Mouse (Mus musculus) c-Kit-negative CD71-positive TER-119-positive erythroid progenitor cells, embryonic 14.5 days (primary cell): Measurements from ENCODE around the gene Spata20.

Source experiments
- DNase-seq: peaks from one replicate; pipeline ENCODE4 v3.0.0-alpha.2; 2013; ENCODE audit warnings: low read depth, low spot score

The Spata20 gene

DNA sequence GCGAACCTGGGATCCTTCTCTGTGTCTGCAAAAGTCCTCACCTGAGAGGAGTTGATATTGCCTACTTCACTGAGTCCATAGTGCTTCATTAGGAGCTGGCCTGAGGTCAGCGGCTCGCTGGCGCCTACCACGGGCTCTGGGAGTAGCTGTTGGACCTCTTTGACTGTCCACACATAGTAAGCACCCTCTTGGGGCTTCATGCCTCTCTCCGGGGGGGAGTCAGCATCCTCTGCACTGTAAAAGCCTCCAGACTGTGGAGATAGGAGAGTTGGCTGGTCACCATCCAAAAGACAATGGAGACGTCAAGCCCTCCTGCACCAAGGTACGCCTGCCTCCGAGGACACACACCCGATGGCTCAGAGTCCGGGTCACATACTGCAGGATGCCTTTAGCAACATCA is 3.2 kb downstream of the Spata20 start:
- no peak for DNase-seq

DNA sequence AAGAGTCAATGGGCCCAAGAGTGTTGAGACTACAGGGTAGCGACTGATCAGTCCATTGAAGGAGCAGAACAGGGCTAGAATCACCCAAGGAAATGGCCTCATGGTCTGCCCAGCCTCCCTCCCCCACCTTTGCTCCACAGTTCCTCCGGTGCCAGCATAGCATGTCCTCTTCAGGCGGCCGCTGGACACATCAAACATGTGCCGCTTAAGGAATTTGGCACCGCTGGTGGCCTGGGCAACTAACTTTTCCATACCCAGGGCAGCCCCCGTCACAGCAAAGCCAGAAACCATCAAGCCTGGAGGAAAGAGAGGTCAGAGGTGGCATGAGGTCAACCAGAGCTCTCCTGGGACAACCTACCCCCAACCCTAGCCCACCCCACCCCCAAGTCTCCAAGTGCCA is 4.0 kb downstream of the Spata20 start:
- no peak for DNase-seq

DNA sequence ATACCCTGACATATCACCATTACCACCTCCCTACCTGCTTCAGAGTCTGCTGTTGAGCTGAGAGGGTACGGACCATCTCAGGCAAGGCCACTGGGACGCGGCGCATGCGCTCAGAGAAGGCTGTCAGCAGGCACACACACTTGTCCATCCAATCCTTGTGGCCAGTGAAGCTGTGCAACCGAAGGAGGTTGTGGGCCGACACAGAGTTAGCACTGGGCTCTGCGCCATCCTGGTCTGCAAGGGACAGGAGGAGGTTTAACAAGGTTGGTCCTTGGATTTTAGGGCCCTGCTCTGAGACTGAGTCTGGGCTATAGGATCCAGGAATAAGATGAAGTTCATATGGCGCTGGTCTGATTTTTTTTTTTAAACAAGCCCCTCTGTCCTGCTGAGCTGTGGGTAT is 5.6 kb downstream of the Spata20 start:
- no peak for DNase-seq

DNA sequence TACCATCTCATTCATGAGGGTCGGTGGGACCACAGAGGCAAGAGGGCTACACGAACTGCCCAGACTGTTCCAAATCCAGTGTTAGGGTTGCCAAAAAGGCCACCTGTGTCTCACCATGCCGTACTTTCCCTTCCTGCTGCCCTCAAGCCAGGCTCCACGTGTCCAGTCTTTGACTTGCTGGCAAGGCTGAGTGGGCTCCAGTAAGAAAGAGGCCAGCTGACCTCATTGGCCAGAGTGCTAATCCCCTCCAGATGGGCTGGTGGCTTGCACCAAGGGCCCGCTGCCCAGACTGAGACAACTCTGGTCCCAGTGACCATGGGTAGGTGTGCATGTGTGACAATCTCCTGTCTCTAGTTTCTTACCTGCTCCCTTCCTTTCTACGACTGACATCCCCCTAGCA is 8.3 kb downstream of the Spata20 start:
- no peak for DNase-seq

DNA sequence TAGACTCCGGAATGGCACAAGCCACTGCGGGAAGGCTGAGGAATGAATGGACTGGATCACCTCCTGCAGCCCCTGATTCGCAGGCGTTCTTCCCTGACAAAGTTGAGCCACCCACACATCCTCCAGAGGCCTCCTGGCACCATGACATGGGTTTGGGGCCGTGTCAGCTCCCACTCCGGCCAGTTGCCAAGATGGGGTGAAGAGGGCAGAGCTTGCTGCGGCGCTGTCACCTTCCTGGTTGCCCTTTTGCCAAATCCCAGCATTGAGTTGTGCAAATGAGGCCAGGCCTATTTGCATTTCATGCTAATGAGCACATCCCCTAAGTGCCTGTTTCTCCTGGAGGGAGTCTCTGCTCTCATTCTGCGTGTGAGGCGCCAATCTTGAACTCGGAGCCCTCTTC is 10.3 kb downstream of the Spata20 start:
- no peak for DNase-seq

DNA sequence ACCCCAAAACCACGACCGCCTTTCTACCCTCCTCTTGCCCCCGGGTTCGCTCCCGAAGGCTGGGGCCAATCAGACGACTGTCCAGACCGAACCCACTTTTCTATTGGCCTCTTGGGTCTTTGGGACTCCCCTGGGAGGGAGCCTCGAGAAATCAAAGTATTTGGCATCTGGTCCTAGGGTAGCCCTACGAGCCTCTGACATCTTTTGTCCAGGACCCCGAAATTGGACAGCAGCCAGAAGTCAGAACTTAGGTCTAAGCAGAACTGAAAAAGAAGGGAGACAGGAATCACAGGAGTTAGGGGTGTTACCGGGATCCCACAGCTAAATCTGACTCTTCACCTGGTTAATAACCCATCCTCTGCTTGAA is 11.5 kb downstream of the Spata20 start:
- no peak for DNase-seq

DNA sequence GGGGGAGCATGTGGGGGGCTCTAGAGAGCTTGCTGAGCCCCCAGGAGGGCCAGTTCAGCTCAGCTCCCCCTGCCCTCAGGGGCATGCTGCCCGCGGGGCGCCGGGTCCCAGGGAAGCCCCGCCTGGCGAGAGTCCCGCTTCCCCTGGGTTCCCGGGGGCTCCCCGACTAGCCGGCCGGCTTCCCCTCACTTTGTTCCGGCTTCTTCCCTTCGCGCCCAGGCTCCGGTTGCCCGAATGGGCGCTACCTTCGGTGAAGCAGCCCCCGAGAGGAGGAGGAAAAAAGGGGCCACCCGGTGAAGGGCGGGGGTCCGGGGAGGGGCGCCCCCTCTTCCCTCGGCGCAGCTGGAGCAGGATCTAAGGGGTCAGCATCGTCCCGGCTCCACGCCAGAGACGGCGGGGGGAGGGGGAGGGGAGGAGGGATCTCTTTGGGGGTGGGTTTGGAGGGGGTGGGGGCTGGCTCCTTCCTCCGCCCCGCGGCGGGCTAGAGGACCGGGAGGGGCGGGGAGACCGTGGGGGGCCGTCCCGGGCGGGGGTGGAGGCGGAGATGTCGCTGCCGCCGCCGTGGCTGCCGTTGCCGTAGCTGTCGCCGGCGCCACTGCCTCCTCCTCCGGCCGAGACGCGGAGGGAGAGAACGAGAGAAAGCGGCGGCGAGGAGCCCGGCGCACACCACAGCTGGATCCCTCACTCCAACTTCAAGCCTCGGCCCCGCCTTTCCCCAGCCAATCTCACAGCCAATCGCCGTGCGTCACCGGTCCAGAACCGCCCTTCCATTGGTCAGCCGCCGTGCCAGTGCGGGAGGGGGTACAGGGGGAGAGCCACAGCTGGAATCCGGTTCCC is 12.1 kb downstream of the Spata20 start, which contains the start of gene Cacna1g:
Gene Cacna1g, minus strand, starts transcription at position 492 of the 837 bp plus-strand sequence.
- no peak for DNase-seq

DNA sequence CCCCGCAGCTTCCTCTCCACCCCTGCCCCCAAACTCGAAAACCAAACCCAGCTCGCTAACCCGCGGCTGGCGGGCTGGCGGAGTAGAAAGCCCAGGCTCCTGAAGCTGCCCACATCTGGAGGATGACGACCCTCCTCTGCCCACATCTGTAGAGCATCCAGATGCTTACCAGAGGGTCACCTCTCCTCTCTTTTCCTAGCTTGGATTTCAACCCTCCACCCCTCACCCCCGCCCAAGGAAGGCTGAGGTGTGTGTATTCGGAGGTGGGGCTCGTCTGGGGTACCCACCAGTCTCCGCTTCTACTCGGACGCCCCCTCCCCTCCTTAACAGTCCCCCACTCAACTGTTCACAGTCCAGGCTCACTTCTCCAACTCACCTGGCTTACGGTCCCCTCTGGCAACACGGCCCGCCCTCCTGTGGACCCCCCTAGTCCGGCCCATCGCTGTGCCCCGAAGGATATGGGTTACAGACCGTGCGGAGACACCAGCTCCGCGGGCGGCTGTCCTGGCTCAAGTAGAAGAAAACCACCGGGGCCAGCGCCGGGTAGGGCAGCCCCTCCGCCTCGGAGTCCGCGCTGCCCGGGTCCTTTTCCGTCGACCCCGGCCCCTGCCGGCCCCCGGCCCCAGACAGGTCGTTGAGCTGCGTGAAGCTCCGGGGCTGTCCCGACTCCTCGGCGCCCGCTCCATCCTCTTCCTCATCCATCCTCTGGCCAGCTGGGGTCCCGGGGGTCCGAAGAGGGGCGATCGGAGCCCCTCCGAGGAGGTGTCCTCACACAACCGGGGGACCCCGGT is 12.9 kb downstream of the Spata20 start:
- DNase-seq, result no peak

DNA sequence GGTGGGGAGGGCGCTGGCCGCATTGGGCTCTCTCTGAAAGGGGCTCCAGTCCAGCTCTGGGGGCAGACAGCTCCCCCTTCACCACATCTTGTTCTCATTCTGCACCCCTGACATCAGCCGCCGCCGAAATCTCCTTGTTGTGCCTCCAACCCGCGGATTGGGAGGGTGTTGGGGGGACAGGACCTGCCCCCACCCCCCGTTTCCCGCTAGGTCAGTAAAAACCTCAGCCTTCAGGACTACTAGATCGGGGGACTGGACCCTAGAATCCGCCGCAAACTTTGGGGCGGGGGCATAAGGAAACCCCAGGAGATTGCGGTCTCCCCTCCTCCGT is 13.4 kb downstream of the Spata20 start:
- DNase-seq, result no peak

DNA sequence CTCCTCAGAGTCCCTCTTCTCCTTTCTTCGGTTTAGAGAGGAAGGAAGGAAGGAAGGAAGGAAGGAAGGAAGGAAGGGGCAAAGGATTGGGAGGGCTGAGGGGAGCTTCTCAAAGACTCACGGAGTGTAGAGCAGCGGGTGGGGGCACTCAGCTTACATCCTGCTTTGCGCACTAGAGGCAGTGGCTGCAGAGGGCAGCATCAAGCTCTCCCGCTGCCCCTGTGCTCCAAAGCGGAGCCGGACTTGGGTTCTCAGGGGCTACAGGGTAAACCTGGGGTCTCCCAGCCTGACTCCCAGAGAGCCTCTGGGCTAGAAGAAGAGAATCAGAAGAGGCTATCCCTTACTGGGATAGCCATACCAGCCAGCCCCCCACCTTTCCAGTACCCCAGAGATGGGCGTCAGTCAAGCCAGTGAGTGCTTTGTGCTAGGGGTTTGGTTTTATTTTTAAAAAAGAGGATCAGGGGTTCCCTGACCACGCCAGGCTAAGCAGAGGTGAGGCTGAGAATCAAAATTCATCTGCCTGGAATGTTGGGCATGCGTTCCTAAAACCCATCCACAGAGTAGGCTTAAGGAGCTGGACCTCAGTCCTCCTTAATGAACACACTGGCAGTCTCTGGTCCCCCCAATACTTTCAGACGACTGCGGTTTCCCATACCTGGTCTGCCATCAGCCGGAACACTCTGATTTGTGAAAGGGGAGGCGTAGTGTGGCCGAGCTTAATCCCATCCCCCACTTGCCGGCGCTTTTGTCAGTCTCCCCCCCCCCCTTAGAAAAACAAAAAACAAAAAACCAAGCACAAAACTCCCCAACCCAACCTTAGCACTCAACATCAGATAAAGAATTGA is 14.0 kb downstream of the Spata20 start:
- DNase-seq, result no peak

DNA sequence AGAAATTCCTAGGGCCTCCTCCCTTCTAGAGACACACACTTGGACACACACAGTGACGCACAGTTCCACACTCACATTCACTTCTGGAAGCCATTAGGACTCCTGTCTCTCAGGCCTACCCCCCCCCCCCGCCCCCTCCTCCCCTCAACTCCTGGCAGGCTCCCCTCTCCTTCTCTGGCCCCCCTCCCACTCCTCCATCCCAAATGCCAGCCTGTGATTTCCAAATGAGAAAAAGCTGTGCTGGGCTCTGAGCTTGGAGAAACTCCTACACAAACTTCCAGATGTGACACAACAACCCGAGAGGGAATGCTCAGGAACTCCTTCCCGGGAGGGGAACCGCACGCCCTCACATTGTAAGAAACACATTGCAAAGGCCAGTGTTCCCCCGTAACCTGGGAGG is 15.6 kb downstream of the Spata20 start:
- no peak for DNase-seq

DNA sequence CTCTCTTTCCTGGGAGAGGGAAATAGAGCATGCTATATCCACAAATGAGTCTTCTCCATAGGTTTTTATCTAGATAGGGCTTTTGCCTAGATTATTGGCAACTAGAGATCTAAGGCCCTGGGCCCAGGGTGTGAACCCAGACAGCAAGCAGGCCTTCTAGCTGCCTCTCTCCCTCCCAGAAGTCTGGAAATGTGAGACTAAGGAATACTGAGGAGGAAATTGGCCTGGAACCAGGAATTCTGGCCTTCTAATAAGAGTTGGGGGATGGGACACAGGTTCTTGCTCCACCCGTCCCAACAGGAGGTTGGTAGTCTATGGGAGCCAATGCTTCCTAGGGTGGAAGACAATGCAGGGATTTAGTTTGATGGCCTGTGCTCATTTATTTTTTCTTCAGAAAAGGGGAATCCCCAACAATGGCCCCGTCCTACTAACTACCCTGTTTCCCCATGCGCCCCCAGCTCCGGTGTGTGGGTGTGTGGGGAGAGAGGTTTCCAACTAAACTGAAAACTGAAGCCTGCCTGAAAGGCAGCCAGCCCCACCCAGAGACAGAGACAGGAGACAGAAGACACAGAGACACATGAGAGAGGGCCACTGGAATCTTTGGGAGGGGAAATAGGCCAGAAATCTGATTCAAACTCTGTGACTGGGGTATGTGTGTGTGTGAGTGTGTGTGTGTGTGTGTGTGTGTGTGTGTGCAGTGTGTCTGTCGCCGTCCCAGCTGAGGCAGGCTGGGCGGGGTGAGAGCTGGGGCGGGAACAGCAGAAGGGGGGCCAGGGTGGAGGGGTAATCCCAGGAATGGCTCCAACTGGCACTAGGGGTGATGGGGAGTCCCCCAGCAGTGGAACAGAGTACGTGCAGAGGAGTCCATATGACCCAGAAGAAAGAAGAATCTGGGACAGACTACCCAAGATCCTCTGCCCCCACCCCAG is 16.6 kb downstream of the Spata20 start:
- DNase-seq, result no peak

DNA sequence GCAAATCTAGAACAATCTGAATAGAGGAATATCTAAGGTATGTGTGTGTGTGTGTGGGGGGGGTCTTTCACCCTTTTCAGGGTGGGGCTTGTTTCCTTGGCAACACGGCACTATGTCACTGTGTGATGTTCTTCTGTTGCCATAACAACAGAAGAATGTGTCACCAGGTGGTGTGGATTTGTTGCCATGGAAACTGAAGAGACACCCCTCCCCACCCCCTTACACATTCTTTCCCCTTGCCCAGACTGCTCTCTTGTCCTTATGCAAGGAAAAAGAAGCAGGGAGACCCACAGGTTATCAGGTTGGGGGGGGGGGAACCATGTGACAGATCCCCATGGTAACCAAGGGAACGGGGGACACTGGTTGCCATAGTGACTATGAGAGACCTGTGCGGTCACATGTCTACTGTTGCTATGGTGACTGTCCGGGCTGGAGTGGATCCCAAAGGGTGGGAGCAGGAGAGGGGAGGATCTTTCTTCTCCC is 17.4 kb downstream of the Spata20 start:
- DNase-seq, result no peak

DNA sequence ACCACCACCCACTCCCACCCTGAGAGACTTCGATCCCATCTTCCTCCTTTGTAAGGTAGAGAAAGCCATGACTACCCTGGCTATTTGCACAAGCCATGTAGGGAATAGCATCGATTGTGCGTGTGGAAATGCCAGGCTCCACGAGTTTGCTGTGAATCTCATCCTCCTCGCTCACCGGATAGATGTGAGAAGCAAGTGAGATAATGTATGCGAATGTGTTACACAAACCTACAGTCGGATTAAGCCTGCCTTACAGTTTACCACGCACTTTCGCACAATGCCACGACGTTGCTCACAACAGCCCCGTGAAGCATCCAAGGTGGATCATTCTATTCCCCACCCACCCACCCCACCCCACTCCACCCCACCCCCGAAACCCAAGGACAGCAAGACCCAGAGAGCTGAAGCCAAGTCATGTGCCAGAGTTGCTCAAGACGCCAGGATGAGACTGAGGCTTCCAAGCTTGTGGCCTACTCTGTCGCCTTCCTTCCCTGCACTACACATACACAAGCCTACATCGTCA is 19.6 kb downstream of the Spata20 start:
- no peak for DNase-seq

DNA sequence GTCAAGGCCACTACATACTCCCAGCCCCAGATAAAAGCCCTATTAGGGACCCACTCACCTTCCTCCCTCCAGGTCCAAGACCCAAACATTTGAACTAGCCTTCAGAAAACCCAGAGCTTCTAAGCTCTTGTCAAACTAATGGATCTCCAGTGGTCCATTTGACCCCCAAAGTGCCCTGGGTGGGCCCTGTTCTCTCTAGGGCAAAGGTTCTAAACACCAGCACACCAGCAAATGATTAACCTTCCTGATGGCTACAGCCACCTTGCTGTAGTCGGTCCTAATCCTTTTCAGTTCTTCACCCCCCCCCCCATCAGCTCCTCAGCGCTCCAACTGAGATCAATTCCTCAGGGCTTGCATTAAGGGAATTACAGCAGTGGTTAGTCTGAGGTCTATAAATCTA is 21.8 kb downstream of the Spata20 start:
- DNase-seq, result no peak

DNA sequence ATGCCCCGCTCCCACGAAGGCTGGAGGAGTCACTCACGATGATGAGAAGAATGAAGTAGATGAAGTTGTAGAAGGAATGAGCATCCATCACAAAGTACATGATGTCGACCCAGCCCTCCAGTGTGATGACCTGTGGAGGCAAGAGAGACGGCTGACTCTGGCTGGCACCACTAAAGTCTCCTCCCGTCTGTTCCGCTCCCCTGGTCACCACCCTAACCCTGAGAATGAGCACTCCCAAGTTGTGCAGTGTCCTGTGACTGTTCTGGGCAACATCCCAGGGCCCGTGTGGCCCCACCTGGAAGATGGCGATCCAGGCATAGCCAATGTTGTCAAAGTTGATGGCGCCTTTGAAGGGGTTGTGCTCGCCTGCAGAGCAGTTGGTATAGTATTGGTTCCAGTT is 24.1 kb downstream of the Spata20 start:
- no peak for DNase-seq

DNA sequence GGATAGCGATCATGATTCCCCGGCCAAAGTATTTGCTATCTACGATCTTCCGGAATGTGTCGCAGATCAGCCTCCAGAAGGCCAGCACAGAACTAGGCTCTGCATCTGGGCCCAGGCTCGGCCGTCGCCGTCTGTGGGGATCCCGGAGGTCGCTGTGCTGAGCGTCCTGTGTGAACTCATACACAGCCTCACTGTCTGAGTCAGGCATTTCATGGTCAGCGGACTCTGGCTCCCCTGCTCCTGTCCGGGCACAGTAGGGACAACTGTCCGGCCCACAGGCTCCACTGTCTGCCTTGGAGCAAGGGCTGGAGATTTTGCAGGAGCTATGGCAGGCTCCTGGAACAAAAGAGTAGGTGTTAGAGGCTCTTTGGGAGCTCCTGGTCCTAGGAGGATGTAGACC is 29.0 kb downstream of the Spata20 start:
- no peak for DNase-seq

DNA sequence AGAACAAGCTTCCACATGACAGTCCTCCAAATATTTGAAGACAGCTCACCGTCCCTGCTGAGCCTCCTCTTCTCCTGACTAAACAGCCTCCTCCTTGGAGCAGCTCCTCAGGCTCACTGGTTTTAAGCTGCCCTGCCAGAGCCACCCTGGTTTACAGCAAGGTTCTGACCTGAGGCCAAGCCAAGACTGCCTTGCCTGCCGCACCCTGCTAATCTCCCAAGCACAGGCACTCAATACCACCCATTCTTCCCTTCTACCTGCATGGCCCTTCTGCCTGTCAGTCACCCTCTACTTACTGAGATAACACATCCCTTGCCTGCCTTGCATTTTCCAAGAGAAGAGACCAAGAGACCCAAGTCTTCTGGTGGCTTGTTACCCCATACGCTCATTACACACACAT is 29.6 kb downstream of the Spata20 start:
- DNase-seq, result peak; percentile 51

DNA sequence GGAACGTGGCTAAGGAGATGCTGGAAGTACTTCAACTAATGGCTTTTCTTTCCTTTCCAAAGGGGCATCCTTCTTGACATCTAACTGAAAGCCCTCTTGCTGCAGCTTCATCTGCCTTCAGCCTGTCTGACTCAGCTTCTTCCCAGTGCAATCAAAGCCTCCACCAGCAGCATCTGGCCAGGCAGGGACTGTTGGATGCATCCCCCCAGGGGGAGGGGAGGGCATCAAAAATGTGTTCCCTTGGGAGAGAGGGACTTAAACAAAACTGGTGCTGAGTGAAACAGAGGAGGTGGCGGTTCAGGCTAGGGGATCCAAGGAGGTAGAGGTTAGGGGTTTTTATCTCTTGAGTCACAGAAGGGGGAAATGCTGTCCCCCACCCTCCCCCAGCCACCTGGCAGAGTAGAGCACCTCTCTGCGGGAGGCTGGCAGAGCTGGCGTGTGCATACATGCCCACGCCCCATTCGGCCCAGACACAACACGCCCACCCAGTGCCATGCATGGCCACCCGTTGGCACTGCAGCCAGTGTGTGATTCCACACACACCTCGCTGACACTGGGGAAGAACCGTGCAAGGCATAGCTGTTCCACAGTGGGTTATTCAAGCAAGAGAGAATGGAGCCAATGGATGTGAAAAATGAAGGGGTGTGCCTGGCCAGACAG is 30.7 kb downstream of the Spata20 start:
- DNase-seq, result no peak

DNA sequence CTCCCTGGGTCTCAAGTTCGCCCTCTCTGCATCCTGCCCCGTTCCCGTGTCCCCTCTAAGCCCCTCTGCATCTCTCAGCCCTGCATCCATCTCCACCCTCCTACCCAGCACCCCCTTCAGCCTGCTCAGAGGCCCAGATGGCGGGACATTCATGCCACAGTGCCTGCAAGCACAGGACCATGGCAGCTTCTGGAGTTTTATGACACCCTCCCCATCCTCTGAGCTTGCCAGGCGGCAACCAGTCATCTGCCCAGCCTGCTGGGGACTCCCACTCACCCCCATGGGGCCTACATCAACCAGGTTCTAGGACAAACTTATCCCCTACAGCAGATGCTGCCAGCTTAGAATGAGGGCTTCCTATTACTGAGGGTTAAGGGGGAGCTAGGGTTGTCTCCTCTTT is 31.2 kb downstream of the Spata20 start:
- DNase-seq, result no peak
